Mouse (Mus musculus) brain, embryonic 18.5 days (tissue): ENCODE data around the gene Il4.

Source experiments
- DNase-seq: peaks from one replicate; pipeline ENCODE4 v3.0.0-alpha.2; 2012; ENCODE audit warnings: low read depth, low spot score

Il4 gene

DNA sequence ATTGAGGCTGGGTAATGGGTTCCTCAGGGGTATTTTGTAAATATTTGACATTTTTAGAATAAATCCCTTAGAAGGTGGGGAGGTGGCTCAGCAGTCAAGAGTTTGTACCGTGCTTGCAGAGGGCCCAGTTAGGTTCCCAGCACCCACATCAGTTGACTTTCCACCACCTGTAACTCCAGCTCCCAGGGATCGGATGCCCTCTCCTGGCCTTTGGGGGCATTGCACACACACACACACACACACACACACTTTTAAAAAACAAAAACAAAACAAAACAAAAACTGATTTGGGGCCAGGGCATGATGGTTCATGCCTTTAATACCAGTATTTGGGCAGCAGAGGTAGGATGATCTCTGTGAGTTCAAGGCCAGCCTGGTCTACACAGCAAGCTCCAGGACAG lies 5.7 kb upstream of the Il4 start:
- DNase-seq, result no peak

DNA sequence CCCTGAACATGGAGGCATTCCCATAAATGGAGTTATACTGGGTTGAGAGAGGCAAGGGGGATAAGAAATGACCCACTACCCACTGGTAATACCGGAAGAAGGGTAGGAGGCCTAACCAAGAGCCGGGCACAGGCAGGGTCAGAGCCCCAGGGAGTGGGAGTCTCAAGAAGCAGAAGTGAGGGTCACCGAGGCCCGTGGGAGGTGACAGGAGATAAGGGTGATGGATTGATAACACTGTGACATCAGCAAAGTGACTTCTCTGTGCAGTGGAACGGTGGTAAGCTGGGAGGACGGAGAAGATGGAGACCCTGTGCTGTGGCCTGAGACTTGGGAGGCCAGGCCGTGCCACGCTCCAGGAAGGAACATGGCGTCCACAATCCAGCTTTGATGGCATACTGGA lies 5.1 kb upstream of the Il4 start:
- no peak for DNase-seq

DNA sequence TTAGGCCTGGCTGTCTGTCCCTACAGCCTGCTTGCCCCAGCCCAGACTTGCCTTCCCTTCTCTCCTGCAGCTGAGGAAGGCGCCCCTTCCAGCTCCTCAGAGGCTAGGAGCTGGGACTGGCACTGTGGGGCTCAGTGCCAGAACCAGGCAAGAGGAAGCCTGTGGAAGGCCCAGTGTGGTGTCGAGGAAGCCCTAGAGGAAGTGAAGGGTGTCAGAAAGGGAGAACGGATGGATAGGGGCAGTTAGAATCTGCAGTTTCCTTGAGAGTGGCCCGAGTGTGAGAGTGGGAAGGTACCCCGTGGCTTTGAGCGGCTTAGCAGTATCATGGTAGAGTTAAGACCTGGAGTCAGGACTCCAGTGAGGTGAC lies 4.0 kb upstream of the Il4 start:
- DNase-seq, result no peak

DNA sequence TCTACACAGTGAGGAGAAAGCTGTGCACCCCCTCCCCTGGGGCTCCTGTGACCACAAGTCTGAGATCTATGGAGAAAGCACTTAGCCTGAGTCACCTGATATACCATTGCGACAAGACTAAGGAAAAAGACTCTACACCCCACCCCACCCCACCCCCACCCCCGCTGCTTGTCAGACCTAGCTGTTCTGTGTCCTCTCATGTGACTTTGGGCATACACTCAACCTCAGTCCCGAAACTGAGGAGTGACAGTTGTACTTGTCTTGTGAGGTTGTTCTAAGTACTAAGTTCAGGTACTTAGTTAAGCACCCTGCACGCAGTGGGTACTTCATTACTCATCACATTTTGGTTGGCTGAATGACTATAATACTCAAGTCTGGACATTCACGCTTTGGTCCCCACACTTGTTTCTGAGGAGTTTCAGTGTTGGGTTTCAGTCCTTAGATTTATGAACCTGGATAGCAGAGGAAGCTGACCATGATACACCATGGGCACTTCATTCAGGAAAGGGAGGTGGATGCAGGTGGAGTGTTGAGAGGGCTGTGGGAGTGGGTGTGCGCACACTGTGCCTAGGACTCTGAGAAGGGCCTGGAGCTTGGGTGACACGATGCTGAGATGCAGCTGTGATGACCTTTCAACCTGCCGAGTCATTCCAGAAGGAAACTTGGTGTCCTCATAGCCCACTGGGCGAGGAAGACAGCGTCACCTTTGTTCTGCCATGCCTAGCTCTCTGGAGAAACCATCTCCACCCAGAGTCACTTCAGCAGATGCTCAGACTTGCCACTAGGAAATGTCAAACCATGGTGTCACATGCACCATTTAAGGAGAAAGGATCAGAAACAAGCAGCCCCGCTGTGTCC lies 3.3 kb upstream of the Il4 start:
- DNase-seq, result no peak

DNA sequence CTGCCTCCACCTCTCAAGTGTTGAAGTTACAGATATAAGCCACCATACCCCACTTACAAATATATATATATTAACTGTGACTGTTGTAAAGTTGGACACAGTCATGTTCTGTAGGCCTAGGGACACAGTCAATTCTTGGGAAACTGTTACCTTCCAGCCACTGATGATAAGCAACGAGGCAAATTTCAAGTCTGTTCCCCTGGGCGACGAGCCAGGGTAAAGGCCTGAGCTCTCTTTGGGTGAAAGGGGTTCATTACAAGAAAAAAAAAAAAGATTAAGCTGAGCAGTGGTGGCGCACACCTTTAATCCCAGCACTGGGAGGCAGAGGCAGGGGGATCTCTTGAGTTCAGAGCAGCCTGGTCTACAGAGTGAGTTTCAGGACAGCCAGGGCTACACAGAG lies 1.6 kb upstream of the Il4 start:
- no peak for DNase-seq

DNA sequence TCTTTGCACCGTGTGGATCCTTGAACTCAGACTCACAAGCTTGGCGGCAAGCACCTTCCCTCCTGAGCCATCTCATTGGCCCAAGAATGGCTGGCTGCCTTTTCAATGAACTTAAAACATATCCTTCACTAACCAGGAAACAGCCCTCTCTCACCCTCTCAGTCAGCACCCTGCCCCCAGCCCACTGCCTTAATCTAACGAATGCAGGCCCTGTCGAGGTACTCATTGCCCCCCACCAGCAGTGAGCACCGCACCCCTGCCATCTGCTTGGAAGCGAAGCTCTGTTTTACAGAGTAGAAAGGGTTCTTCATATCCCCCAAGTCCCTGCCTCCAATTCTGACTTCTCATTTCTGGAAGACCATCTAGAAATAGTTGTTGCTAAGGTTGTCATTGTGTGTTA lies 959 bp upstream of the Il4 start:
- DNase-seq, result no peak

DNA sequence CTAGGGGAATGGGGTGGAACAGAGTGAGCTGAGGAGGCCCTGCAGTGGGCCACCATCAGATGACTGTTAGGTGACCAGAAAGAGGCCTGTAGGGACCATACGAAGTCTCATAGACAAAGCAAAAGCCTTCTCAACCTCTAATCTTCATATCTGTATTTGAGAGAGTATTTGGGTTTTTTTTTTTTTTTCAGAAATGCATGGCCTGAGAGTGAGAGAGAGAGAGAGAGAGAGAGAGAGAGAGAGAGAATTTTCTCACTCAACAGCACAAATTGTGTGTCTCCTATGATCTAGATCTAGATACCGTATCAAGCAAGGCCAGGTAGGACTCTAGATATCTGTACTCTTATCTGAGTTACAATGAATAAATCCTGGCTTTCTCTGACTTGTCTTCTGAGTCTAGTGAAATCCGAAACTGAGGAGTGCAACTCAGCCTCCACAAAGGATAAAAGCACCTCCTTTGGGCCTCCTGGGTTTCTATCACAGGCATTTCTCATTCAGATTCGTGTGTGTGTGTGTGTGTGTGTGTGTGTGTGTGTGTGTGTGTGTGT lies 833 bp downstream of the Il4 start:
- DNase-seq, result no peak

DNA sequence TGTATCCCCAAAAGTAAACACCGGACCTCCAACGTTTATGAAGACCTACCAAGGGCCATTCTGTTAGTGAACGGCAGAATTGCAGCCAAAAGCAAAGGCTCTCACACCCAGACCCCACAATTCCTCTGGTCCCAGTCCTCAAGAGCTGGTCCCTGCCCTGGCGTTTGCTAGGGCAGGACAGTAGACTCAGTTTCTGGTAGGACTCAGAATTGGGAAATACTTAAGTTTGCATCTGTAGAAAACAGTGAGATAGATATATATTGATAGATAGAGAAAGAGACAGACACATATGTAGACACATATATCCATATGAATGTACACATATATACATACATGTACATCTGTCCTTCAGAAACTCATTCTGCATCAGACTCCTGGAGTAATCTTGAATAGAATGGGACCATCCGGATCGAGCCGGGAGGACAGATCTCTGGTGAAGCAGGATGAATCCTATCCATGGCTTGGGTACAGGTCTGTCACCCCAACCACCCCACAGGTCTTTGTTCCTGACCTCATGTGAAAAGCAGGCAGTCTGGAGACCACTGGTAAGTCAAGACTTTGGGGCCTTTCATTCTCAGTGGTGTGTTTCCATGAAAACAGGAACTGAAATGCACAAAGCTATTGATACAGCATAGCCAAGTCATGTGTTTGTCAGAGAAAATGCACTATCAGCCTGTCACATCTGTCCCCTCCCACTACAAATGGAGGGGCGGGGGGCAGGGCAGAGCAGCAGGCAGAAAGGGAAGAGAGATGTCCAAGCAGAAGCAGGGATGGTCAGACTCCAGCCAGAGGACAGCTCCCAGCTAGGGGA lies 1.5 kb downstream of the Il4 start:
- DNase-seq, result no peak

DNA sequence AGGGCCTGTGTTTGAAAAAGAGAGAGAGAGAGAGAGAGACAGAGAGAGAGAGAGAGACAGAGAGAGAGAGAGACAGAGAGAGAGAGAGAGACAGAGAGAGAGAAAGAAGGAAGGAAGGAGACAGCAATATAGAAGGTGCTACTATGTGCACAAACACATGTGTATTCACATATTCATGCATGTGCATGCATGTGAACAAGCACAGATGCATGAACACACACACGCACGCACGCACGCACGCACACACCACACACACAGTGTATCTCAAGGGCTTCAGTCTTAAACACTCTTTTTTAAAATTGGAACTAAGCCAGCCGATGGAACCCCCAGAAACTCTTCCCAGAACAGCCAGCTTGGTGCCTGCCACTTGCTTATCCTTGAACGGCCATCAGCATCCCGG lies 2.9 kb downstream of the Il4 start:
- DNase-seq, result no peak

DNA sequence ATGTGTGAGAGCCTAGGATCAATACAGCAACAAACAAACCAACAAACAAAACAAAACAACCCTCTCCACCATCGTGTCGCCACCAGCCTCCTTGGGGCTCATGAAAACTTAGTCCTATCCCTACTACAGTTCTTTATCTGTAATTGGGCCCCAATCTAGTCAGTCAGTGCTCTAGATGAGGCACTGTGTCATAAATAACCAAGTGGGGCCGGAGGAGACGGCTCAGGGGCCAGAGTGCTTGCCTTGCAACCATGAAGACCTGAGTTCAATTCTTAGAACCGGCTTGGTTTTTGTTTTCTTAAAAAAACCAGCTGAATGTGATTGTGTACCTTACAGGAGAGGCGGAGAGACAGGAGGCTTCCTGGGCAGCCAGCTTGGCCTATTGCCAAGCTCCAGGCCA lies 3.3 kb downstream of the Il4 start:
- no peak for DNase-seq

DNA sequence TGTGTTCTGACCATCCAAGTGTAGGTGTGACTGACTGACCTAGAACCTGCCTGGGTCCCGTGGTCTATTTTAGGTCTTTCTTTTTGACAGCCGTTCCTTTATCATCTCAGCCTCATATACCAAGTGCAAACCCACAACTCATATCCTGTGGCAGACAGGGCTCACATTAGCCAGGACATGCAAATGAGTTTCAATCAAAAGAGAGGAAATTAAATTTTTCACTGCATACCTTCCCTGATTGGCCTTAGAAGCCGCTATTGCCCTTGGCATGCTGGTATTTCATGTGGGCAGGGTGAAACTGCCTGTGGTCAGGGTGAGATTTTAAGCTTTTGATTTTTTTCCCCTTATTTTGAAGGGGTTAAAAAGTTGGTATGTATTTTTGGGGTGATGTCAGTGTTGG lies 8.8 kb downstream of the Il4 start:
- DNase-seq, result no peak

DNA sequence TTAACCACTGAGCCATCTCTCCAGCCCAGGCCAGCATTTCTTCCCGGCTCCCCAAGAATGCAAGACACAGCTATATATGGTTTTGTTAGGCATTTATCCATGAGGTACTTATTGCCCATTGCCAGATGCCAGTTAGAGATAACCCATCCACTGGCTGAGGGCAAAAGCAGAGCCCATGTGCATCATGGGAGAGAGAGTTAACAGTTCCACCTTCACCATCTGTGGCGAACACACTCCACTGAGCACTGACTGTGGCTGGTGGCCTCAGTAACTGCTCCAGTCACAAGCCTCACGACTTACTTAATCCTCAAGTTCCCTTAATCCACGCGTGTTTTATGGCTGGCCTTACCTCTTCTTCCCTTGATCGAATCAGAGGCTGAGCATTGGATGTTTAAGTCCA lies 9.2 kb downstream of the Il4 start:
- DNase-seq, result no peak

DNA sequence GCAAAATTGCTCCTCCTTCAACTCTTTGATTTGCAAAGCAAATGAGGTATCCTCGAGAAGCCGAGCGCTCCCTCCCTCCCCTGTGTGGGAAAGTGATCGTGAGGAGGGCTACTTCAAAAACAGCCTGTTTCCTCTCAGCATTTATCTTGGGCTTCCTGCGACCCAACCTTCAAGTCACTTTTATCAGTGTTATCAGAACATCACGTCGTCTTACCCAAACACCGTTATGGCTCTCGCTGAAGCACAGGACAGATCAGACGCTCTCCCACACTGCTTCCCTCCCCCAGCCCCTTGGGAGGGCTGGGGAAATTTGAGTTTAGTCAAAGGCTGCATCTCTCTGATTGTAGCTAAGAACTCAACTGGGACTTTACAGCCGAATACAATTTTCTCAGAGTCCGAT lies 12.9 kb downstream of the Il4 start:
- DNase-seq, result no peak

DNA sequence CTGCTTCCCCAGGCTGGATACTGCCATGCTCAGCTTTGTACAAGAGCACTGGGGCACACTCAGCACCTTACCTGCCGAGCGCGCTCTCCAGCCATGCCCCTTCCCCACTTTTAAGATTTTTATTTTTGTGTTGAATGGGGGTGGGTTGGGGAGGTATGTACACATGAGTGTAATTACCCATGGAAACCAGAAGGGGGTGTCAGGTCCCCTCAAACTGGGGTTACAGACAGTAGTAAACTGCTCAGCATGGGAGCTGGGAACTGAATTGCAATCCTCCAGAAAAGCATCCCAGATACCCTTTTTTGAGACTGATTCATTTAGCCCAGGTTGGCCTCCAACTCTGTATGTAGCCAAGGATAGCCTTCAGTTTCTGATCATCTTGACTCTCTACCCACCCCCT lies 13.5 kb downstream of the Il4 start:
- no peak for DNase-seq

DNA sequence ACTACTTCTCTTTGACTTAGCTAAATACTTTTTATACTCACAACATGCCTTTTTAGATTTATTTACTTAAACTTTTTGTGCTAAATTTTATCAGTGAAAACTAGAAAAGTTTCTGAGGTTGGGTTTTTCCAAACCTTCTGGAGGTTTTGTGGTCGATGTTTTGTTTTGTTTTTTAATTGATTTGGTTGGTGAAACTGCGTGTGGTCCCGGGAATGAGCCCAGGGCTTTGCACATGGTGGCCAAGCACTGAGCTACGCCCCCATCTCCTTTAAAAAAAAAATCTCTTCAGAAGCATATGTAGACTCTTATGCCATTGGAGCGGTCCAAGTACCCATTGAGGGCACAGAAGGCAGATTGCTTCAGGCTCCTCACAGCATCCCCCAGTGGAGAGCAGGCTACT lies 27.4 kb downstream of the Il4 start:
- no peak for DNase-seq

DNA sequence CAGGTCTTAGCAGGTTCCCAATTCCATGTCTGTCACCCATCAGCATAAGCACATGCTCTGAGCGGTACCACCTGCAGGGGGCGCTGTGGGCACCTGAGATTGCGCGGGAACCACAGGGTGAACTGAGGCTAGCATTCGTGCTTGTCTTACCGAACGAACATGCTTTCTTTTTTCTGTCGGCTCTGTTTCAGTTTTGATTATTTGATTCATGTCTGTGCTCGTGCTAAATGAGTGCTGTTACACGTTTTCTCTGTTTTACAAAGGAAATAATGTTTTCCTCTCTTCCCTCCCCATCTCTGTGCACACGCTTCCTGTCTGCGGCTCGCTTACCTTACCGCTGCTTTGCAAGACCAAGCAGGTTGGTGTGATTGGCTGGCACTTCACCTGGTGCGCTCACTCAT lies 28.1 kb downstream of the Il4 start:
- DNase-seq, result no peak

DNA sequence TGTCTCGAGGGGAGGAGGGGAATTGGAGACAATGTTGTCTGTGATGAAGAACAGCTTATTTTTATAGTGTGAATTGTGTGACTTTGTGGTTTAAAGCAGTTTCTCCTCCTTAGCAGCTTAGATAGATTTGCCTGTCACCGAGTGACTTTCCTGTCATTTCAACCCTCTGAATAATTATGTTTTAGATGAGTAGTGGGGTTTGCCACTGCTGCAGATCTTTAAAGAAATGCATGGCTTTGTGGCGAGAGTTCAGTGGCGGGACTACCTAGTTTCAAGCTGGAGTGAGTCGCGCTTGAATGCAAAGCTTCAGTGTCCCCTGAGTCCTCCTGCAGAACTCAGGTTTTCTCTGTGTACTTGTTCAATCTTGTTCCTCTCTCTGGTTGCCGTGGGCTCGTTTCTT lies 30.2 kb downstream of the Il4 start:
- no peak for DNase-seq

DNA sequence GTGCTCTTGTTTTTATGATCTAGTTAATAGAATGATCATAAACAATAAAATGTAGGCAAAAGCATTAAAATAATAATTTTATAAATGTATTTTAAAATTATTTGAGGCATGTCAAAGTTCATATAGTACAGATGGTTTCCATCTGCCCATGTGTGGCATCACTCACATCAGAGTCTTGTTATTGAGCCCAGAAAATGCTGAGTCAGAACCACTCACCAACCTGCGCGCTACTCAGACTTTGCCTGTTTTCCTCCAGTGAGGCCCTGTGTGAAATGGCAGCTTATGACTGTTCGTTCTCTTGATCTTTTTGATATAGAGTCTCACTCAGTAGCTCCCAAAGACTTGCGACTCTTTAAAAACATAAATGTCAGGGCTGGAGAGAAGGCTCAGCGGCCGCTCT lies 33.0 kb downstream of the Il4 start:
- DNase-seq, result no peak

DNA sequence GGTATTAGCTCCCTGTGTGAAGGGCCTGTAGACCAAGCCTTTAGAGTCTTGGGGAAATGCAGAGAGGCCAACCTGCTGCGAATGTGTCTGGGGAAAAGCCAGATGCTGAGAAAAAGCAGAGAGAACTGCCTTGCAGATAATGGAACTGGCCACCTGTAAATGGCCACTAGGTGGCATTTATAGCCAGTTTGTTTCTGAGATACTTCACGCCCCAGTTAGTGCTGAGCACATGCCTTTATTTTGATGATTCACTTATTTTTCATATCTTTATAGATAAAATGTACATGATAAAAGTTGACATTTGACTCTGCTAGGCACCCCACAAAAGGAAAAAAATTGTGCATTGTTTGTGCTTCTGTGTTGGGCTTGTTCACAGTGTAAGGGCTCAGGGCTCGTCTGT lies 33.6 kb downstream of the Il4 start:
- no peak for DNase-seq

DNA sequence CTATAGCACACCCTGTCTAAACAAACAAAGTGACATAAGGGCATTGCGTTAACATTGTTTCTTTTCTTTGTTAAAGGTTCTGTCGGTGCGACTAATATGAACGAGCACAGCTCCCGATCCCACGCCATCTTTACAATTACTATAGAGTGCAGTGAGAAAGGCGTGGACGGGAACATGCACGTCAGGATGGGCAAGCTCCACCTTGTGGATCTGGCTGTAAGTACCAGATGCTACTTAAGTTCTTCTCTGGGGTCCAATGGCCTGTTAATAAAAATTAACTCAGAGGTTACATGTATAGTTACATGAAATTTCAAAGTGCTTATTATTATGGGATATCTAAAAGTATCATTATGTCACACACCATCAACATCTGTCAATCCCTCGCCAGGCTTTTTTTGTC lies 35.3 kb downstream of the Il4 start:
- DNase-seq, result no peak

DNA sequence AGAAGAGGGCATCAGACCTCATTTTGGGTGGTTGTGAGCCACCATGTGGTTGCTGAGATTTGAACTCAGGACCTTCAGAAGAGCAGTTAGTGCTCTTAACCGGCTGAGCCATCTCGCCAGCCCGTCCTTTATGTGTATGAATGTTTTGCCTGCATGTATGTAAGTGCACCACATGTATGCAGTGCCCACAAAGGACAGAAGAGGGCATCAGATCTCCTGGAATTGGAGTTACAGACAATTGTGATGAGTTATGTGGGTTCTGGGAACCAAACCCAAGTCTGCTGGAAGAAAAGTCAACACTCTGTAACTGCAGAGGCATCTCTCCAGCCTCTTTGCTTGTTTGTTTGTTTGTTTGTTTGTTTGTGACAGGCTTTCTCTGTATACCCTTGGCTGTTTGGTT lies 37.9 kb downstream of the Il4 start:
- no peak for DNase-seq

DNA sequence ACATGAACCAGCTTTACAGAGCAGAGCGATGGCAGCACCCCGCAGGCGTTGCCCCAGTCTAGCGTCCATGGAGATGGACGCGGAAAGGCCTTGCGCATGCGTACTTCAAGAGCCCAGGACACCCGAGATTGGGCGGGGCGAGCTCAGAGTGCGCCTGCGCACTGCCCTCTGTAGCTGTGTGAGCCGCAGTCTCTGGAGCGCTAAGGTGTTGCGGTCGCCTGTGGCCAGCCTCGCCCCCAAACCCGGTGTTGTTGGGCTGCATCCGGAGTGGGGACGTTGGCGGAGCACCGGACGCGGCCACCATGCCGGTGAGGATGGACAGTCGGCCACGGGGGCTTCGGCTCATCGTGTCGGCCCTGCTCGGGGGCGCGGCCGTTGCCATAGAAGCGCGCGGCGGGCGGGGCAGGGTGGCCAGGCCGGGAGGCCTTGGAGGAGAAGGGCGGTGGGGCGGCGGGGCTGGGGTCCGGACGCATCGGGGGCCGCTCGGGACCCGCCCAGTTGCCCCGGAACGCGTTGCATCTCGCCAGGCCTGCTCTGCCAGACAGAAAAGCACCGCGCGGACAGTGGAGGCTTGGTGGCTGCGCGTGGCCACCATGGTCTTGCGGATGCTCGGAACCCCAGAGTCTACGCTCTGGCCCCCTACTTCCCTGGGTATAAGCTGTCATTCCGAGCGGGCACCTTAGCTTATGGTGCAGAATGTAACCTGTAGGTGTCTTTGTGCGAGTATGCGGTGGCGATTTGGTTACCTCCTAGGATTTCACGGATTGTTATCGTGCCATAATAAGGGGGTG lies 51.0 kb downstream of the Il4 start, which contains the start of gene Kif3a:
Gene Kif3a, plus strand, starts transcription at position 156 of the 791 bp plus-strand sequence.
- DNase-seq, result peak; percentile 85
